12 mouse cellular contexts compared by ENCODE assay signal in genomic region chr11:17750345-17750744, GRCm38 (mm10).
DNase-seq lines count a peak whose midpoint lies in the region; ATAC-seq lines count a peak whose summit lies in the region.
"Had no signal": no experiment of that assay in that cellular context is flagged by ENCODE, and none has a peak within 500 bp of the region (broad histone marks: within the 10 kb centered on the region; RNA-seq: fewer than 3 reads in every experiment).

No protein-coding gene starts in this region.

- H3K4me3 ChIP-seq in neural tube, embryonic 15.5 days (replicated peaks) = no peak overlapping the region
- H3K4me3 ChIP-seq in forebrain, embryonic 10.5 days = no peak overlapping the region
- H3K4me3 ChIP-seq in heart, embryonic 12.5 days = no peak overlapping the region

- H3K4me2 ChIP-seq in neural tube, embryonic 15.5 days = no peak overlapping the region
- H3K4me2 ChIP-seq in heart, embryonic 12.5 days = no peak overlapping the region

- H3K9ac ChIP-seq in neural tube, embryonic 15.5 days (replicated peaks) = no peak overlapping the region
- no peak overlapping the region for H3K9ac ChIP-seq in heart, embryonic 12.5 days

- H3K4me1 ChIP-seq in neural tube, embryonic 15.5 days = no peaks in the 10 kb centered on the region
- H3K4me1 ChIP-seq in forebrain, embryonic 10.5 days = peaks cover 10% of the 10 kb centered on the region
- H3K4me1 ChIP-seq in heart, embryonic 12.5 days (replicated peaks) = no peaks in the 10 kb centered on the region

- H3K27me3 ChIP-seq in neural tube, embryonic 15.5 days (replicated peaks) = no peaks in the 10 kb centered on the region
- H3K27me3 ChIP-seq in forebrain, embryonic 10.5 days (ENCODE audit: poor library complexity, severe bottlenecking) = no peaks in the 10 kb centered on the region
- no peaks in the 10 kb centered on the region for H3K27me3 ChIP-seq in heart, embryonic 12.5 days (replicated peaks)

- no peak overlapping the region for H3K27ac ChIP-seq in neural tube, embryonic 15.5 days (replicated peaks)
- H3K27ac ChIP-seq in forebrain, embryonic 10.5 days = no peak overlapping the region
- no peak overlapping the region for H3K27ac ChIP-seq in heart, embryonic 12.5 days (ENCODE audit: poor library complexity, severe bottlenecking)

- no peaks in the 10 kb centered on the region for H3K9me3 ChIP-seq in neural tube, embryonic 15.5 days (replicated peaks)
- H3K9me3 ChIP-seq in forebrain, embryonic 10.5 days = no peaks in the 10 kb centered on the region
- no peaks in the 10 kb centered on the region for H3K9me3 ChIP-seq in heart, embryonic 12.5 days (replicated peaks)
- H3K9me3 ChIP-seq: G1E had no signal

- no peaks in the 10 kb centered on the region for H3K36me3 ChIP-seq in neural tube, embryonic 15.5 days
- no peaks in the 10 kb centered on the region for H3K36me3 ChIP-seq in forebrain, embryonic 10.5 days (replicated peaks)
- H3K36me3 ChIP-seq in heart, embryonic 12.5 days = no peaks in the 10 kb centered on the region
- H3K36me3 ChIP-seq: G1E had no signal

- peak; percentile 30 for DNase-seq in neural tube, embryonic 10.5 days (ENCODE audit: extremely low spot score, low spot score)
- DNase-seq in forebrain, embryonic 10.5 days (ENCODE audit: extremely low spot score, low spot score) = peak; percentile 15
- DNase-seq in lung, postnatal 10 days = peak; percentile 49
- DNase-seq in retina, postnatal 7 days (ENCODE audit: low read depth, low spot score) = peak; percentile 23
- no peak for DNase-seq in gastrocnemius, adult 8-10 months (ENCODE audit: low spot score in 2 of 2)
- DNase-seq: adrenal gland, adult 2 months; cerebellum, adult 11 months; heart, postnatal 4 days had no signal

- no peak for ATAC-seq in neural tube, embryonic 15.5 days (ENCODE audit: low FRiP score)
- ATAC-seq in monocyte, adult 5-6 weeks (replicated peaks; ENCODE audit: insufficient number of reproducible peaks, low FRiP score, low TSS enrichment, poor library complexity, severe bottlenecking) = no peak
- no peak for ATAC-seq in heart, embryonic 12.5 days (ENCODE audit: insufficient number of reproducible peaks, low FRiP score)

- WGBS in neural tube, embryonic 15.5 days = 14% methylated on average over 6 of the region's 6 CpGs
- WGBS in forebrain, embryonic 10.5 days = 49% methylated on average over 6 of the region's 6 CpGs
- 62% methylated on average over 6 of the region's 6 CpGs for WGBS in heart, embryonic 12.5 days

Comparison
In these comparisons a context has a peak if more than half of its experiments do, and no peak if none do; other contexts are left out.
1. DNase-seq: peak in neural tube, embryonic 10.5 days (single experiment), forebrain, embryonic 10.5 days (single experiment), lung, postnatal 10 days (single experiment) and retina, postnatal 7 days (single experiment); none in gastrocnemius, adult 8-10 months (0 of 2).